Mouse (Mus musculus) 416B (cell line): ENCODE results near the gene Prelp.
A peak's percentile ranks its signal among the peaks of the same experiment; 100 is the strongest.

Experiments
- DNase-seq: peaks from one replicate; pipeline ENCODE4 v3.0.0; 2011; ENCODE audit warnings: low read depth

The Prelp gene

GRCm38 (mm10) chr1:133934354-133934963 lies 13.2 kb upstream of the Prelp start:
- no peak for DNase-seq

- DNase-seq, result peak; percentile 36
Observed at GRCm38 (mm10) chr1:133933301-133934195, 12.3 kb upstream of the Prelp start.

GRCm38 (mm10) chr1:133929980-133930379 lies 8.8 kb upstream of the Prelp start:
- no peak for DNase-seq

- DNase-seq, result no peak
Observed at GRCm38 (mm10) chr1:133925223-133925622, 4.0 kb upstream of the Prelp start.

GRCm38 (mm10) chr1:133924141-133924875 lies 3.1 kb upstream of the Prelp start:
- no peak for DNase-seq

- no peak for DNase-seq
Observed at GRCm38 (mm10) chr1:133923071-133923470, 1.9 kb upstream of the Prelp start.

GRCm38 (mm10) chr1:133920876-133921275 lies 338 bp downstream of the Prelp start:
- no peak for DNase-seq

- DNase-seq, result no peak
Observed at GRCm38 (mm10) chr1:133920401-133920800, 813 bp downstream of the Prelp start.

GRCm38 (mm10) chr1:133918088-133918470 lies 3.1 kb downstream of the Prelp start:
- DNase-seq, result no peak

GRCm38 (mm10) chr1:133917456-133918087 lies 3.6 kb downstream of the Prelp start:
- DNase-seq, result no peak

- no peak for DNase-seq
Observed at GRCm38 (mm10) chr1:133915723-133916355, 5.4 kb downstream of the Prelp start.

- no peak for DNase-seq
Observed at GRCm38 (mm10) chr1:133915115-133915514, 6.1 kb downstream of the Prelp start.

GRCm38 (mm10) chr1:133913018-133913417 lies 8.2 kb downstream of the Prelp start:
- no peak for DNase-seq

GRCm38 (mm10) chr1:133911456-133911855 lies 9.8 kb downstream of the Prelp start:
- peak; percentile 63 for DNase-seq

GRCm38 (mm10) chr1:133911008-133911407 lies 10.2 kb downstream of the Prelp start:
- DNase-seq, result no peak

GRCm38 (mm10) chr1:133910108-133910507 lies 11.1 kb downstream of the Prelp start:
- DNase-seq, result no peak

GRCm38 (mm10) chr1:133908659-133909575 lies 12.3 kb downstream of the Prelp start:
- no peak for DNase-seq

- no peak for DNase-seq
Observed at GRCm38 (mm10) chr1:133907949-133908658, 13.1 kb downstream of the Prelp start, which contains the start of gene Optc. Gene Optc, minus strand, starts transcription at chr1:133907999.

- DNase-seq, result no peak
Observed at GRCm38 (mm10) chr1:133906420-133906819, 14.8 kb downstream of the Prelp start.

GRCm38 (mm10) chr1:133900825-133901224 lies 20.4 kb downstream of the Prelp start:
- no peak for DNase-seq
